Mouse (Mus musculus): ENCODE results near the gene Fgfr1op. TPM values are rescaled to one million over a fixed set of nuclear protein-coding genes. Genes with fewer than 3 reads are reported as not detected.
"Not testable (repeated sequence)": the region's sequence is repeated elsewhere in the genome, so short reads cannot be mapped to it uniquely, and the experiment has no call there.

The Fgfr1op gene
- 10 to 100 TPM; 20.7 to 25.4 TPM for polyA plus RNA-seq (2017; shearing (Covaris generic))

DNA sequence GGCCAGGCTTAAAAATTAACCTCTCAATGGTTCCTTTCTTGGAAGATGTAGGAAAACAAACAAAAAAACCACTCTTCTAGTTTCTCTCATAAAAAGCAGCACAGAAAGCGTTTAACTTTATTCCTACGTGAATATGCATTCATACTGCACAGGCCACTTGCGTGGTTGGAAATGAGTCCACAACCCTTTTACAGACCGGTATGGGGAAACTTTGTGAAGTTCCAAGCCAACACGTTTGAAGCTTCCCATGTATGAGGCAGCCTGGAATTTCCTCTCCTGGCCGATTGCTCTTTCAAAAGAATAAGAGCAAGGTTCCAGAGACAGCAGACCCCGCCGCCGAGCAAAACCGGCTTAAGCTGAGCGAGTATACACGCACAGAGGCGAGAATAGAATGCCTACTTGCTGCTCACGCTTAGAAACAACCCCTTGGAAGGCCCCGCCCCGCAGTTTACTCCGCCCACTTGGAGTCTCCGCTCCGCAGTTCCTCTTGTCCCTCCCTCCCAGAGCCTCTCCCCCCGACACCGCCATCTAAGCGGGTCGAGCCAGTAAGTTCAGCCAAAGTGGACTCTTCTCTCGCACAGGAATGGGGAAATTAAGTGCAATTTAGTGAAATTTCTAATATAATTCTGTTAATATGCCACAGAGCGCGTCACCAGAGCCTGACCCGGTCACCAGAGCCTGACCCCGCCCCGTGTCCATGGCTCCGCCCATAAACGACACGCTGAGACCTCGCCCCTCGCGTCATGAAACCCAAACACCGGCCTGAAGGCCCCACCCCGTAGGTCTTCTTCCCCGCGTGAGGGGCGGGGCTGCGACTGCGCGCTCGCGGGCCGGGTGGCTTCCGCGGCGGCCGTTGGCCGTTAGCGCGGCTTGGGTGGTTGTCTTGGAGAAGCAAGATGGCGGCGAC, at the start of gene Fgfr1op:
TSS of gene Fgfr1op (plus strand) at position 801 of the 907 bp plus-strand sequence.
- peak; percentile 84 for ATAC-seq

GRCm38 (mm10) chr17:8116378-8116777, 48.9 kb upstream of the Fgfr1op start:
- ATAC-seq = peak; percentile 32

- not testable (repeated sequence) for ATAC-seq
Observed at GRCm38 (mm10) chr17:8116928-8117327, 48.4 kb upstream of the Fgfr1op start.

DNA sequence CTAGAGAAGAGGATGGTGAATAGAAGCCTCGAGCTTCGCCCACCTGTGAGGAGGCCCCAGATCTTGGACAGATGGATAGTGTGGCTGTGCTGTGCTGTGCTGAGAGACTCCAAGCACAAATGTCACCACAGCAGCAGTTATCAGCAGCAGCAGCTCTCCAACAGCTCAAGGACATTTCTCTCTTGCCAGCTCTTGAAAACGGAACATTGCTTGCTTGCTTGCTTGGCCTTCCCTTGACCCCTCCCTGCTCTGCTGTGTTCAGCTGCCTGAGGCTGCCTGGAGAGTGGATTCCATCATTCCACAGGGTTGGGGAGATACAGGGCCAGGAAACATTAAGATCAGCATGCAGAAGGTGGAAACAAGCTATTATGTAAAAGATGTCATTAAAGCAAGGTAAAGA, 42.3 kb upstream of the Fgfr1op start:
- ATAC-seq = not testable (repeated sequence)

DNA sequence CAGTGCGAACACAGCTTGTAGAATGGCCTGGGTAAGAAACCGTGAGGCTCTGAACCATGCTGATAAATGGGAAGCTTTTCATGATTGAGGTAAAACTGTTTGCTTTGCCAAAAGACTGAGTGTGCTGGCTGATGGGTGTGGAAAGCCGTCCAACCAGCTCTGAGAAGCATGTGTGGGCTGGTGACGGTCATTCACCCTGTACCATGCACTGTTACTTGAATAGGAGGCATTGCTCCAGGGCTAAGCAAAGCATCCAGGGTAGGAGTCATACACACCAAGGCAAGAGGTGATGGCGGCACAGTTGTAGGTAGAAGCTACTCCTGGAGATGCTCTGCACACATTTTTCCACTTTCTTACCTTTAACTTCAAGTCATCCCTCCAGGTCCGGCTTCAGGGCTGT, 40.7 kb upstream of the Fgfr1op start:
- ATAC-seq = not testable (repeated sequence)

DNA sequence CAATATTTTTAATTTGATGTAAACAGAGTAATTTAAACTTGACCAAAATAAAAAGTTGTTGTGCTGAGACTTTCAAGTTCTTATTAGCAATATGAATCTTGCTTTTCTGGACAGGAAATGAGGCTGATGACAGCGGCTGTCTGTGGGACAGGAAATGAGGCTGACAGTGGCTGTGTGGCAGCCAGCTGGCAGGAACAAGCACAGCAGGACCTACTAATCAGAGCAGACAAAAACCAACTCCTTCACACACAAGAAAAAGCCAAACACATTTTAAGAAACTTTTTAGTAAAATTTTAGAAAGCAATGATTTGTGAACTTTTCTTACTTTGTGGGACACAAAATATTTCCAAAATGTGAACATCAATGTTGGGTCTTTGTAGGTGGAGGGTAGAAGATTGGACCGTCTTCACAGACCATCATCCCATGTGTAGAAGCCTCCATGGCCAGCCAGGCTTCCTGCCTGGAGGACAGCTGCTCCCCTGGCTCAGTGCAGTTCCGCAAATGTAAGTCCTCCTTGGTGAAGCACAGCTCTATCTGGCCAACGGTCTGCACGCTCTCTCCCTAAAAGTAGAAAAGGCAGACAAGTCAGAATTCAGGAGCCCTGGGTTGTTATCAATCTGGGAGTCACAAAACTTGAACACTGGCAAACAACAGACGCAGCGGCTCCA, 36.8 kb upstream of the Fgfr1op start:
- ATAC-seq = peak; percentile 92

DNA sequence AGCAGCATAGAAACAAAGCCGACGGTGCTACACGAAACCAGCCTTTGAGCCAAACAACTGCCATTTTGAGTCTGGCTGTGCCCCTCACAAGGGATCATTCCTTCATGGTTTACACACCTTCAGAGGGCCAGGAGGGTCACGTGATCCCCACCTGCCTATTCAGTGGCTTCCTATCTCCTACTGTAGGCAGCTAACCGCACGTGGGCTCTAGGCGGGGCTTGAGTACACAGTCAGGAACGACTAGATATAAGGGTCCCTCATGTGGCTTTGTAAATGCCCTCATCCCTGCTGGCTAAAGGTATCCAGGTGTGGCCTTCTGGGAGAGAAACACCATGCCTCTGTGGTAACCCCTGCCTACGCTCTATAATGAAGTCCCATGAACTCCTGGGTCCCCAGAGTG, 35.7 kb upstream of the Fgfr1op start:
- not testable (repeated sequence) for ATAC-seq

- not testable (repeated sequence) for ATAC-seq
Observed at GRCm38 (mm10) chr17:8130849-8131248, 34.5 kb upstream of the Fgfr1op start.

- not testable (repeated sequence) for ATAC-seq
Observed at GRCm38 (mm10) chr17:8138116-8138515, 27.2 kb upstream of the Fgfr1op start.

GRCm38 (mm10) chr17:8140210-8140609, 25.1 kb upstream of the Fgfr1op start:
- ATAC-seq = not testable (repeated sequence)

DNA sequence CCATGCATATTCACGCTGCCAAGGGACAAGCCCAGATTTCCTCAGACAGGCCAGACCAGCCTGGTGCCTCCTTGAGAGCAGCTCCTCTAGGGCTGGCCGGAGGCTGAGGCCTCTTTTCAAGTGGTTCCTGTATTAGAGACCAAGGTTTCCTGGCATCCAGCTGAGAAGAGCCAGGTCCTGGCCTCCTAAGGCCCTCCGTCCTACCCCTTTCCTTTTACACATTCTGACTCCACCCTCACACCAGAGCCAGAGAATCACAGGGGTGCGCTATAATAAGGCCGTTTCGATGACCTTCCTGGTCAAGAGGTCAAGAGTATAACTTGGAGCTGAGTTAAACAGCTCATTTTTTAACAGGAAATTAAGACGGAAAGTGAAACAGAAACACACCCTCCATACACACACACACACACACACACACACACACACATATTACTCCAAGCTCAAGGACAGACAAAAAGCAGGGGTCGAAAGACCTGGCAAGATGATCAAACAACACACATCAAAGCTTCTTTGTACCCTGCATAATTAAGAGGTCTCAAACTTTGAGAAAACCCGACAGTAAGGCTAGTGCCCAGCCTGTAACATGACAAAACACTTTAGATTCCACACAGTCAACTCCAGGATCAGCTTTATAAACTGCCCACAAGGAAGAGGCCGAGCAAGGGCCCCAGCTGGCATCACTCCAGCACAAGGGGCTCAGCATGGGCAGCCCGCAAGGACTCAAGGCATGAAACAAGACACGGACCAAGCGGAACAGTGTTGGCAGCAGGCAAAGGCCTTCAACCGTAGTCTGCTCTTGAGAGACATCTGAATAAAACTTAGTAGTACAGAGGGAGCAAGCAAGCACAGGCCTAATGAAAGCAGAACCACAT, 21.3 kb upstream of the Fgfr1op start:
- not testable (repeated sequence) for ATAC-seq

DNA sequence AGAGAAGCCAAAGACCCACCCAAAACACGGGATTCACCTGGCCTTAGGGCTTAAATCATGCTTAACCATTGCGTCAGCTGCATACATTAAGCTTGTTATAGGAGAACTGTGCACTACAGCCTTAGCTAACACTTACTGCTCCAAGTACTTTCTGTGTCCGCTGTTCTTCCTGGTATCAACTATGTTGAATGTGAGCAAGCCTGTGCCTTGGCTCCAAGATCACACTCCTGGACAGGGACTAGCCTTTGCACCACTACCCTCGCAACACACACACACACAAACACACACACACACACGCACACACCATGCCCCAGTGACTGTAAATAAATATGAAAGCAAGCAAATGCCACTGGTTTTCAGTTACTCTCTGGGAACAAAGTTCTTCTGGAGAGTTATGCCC, 18.4 kb upstream of the Fgfr1op start:
- not testable (repeated sequence) for ATAC-seq

DNA sequence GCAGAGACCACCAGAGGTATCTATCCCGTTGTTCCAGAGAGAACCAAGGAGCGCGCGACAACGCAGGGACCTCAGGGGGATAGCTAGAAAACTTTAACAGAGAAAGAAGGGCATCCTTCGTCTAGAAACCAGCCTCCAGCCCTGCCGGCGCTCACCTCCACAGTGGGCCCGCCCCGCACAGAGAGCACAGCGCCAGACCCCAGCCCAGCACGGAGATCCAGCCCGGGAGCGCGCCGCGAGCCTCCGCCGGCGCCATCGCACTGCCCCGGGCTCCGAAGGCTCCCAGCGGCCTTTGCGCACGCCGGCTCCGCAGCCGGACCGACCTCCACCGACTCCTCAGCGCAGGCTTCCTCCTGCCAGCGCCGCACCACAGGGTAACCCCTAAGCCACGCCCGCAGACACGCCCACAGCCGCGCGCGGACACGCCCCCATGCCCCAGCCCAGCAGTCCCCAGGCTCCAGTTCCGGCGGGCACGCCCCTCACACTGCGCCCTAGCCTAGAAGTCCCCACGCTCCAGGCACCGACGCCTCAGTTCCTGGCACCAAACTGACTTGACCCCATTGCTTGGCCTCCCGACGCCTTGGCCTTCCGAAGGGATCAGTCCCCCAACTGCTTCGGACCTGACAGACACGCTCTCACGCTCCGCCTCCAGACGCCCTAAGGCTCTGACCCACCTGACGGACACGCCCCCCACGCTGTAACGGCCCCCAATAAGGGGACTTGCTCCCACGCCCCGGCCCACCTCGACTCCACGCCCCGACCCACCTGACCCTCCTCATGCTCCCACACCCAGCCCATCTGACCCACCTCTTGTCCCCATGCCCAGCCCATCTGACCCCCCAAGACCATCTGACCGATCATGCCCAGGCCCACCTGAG, 17.6 kb upstream of the Fgfr1op start, which contains the start of the genes Gm49673 and Rnaset2a:
TSS of gene Gm49673 (minus strand) at position 350 of the 878 bp plus-strand sequence.
TSS of gene Rnaset2a (minus strand) at position 659 of the 878 bp plus-strand sequence.
- peak; percentile 95 for ATAC-seq

DNA sequence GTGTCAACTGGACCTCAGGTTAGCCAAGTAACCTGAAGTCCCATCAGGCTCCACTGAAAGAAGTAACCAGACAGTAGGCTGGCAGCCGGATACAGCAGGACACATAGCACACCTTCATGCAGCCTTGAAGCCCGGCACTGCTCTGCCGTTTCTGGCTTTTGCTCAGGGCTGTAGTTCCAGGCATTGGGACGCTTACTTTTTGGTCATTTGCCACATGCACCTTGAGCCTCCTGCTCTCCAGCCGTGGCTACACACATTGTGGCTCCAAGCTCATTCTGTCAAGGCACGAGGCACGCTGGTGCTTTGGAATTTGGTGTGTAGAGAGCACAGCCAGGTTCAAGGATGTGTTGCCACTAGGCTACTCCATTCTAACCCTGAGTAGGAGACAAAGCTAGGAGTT, 10.3 kb upstream of the Fgfr1op start:
- not testable (repeated sequence) for ATAC-seq

DNA sequence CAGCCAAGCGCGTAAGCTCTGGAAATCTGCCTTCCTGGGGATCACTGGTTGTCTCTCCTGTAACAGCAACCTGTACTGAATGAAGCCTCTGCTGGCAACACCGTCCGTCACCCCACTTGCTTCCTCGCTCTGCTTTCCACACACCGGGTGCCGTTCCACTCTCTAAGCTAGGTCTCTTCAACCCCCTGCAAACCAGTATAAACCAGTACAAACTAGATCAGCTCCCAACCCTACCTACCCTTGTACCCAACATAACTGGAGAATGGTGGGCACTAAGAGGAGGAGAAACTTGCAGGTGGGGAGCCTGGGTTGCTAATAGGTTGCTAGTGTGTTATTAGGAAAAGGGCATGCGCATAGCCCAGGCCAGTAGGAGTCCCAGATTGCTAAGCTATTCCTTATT, 9.3 kb upstream of the Fgfr1op start:
- ATAC-seq = not testable (repeated sequence)

- ATAC-seq = not testable (repeated sequence)
Observed at GRCm38 (mm10) chr17:8158627-8159026, 6.7 kb upstream of the Fgfr1op start.

DNA sequence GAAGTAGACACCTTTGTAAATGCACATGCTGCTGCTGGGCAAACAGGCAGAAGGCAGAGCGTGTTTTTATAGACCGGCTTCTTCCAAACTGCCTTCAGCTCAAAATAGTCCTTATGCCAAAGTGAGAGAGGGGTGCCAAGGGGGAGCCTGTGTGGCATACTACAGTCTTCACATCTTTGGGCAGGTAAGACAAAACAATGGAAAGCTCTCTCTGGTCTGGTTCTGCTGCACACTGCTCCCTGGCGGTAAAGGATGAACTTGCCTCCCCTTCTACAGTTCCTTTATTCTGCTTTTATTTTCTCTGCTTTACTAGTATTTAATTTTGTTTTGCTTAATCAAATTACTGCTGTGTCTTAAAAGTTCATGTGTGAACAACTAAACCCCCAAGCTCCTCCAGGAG, 4.3 kb upstream of the Fgfr1op start:
- ATAC-seq = not testable (repeated sequence)

DNA sequence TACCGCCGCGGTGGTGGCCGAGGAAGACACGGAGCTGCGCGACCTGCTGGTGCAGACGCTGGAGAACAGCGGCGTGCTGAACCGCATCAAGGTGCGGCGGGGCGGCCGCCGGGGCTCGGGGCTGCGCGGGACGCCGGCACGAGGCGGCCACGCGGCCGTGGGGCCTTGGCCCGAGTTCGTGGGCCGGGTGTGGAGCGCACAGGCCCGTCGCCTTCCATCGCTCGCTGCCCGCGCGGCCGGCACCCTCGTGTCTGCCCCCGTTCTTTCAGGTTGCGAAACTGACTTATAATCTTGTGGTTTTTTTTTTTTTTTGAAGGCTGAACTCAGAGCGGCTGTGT, 276 bp downstream of the Fgfr1op start:
- ATAC-seq = not testable (repeated sequence)

GRCm38 (mm10) chr17:8165977-8166376, 676 bp downstream of the Fgfr1op start:
- peak; percentile 0 for ATAC-seq

- not testable (repeated sequence) for ATAC-seq
Observed at GRCm38 (mm10) chr17:8166454-8166853, 1.2 kb downstream of the Fgfr1op start.

- not testable (repeated sequence) for ATAC-seq
Observed at GRCm38 (mm10) chr17:8167436-8167835, 2.1 kb downstream of the Fgfr1op start.
